Mouse (Mus musculus): Measurements from ENCODE around the gene Dph1. TPM values are rescaled to one million over a fixed set of nuclear protein-coding genes. Genes with fewer than 3 reads are reported as not detected.

Gene Dph1
- total and polyA plus RNA-seq, 3 experiments: 4.7 to 61.5 (median 6.1) TPM

- DNase-seq (ENCODE audit: low spot score) (no peak), ATAC-seq (ENCODE audit: extremely low read depth, insufficient number of reproducible peaks, low FRiP score, poor library complexity, severe bottlenecking) (no peak)
- peaks cover 57% of the 10 kb centered on the region for H3K27me3 ChIP-seq (ENCODE audit: insufficient read depth, low read length)
- no peak overlapping the region for H3K4me3 ChIP-seq (ENCODE audit: low read depth, low read length)
- no peak for TF ChIP-seq GATA1 (IDR thresholded peaks at IDR 0.05; ENCODE audit: borderline replicate concordance, low read length)
- no peak for TF ChIP-seq POLR2AphosphoS5 (IDR thresholded peaks at IDR 0.05; ENCODE audit: insufficient replicate concordance, low read depth, low read length)
- no peak for TF ChIP-seq GATA2 (IDR thresholded peaks at IDR 0.05; ENCODE audit: borderline replicate concordance, low read depth, low read length)
- no peak for TF ChIP-seq CTCF (IDR thresholded peaks at IDR 0.05; ENCODE audit: low read depth, low read length)
- no peak for TF ChIP-seq TAL1 (conservative IDR thresholded peaks at IDR 0.05; ENCODE audit: low read depth, low read length)
- H3K4me1 ChIP-seq (ENCODE audit: insufficient read depth, low read depth, low read length): peaks cover 10% of the 10 kb centered on the region
- no peaks in the 10 kb centered on the region for H3K36me3 ChIP-seq (replicated peaks)
- no peaks in the 10 kb centered on the region for H3K9me3 ChIP-seq (replicated peaks)
These were observed 18.3 kb upstream of the Dph1 start for GRCm38 (mm10) chr11:75209363-75209762.

- Histone ChIP-seq H3K4me3 (ENCODE audit: low read depth, low read length) (no peak overlapping the region), H3K4me1 (ENCODE audit: insufficient read depth, low read depth, low read length) (peaks cover 11% of the 10 kb centered on the region), H3K36me3 (replicated peaks) (no peaks in the 10 kb centered on the region), H3K27me3 (ENCODE audit: insufficient read depth, low read length) (peaks cover 57% of the 10 kb centered on the region), H3K9me3 (replicated peaks) (no peaks in the 10 kb centered on the region)
- no peak for TF ChIP-seq CTCF (IDR thresholded peaks at IDR 0.05; ENCODE audit: low read depth, low read length)
- TF ChIP-seq TAL1 (conservative IDR thresholded peaks at IDR 0.05; ENCODE audit: low read depth, low read length): no peak
- TF ChIP-seq GATA2 (IDR thresholded peaks at IDR 0.05; ENCODE audit: borderline replicate concordance, low read depth, low read length): no peak
- TF ChIP-seq GATA1 (IDR thresholded peaks at IDR 0.05; ENCODE audit: borderline replicate concordance, low read length): no peak
- no peak for TF ChIP-seq POLR2AphosphoS5 (IDR thresholded peaks at IDR 0.05; ENCODE audit: insufficient replicate concordance, low read depth, low read length)
- no peak for ATAC-seq (ENCODE audit: extremely low read depth, insufficient number of reproducible peaks, low FRiP score, poor library complexity, severe bottlenecking)
- DNase-seq (ENCODE audit: low spot score): no peak
These were observed 15.3 kb upstream of the Dph1 start for GRCm38 (mm10) chr11:75206347-75206746.

- no peak for ATAC-seq (ENCODE audit: extremely low read depth, insufficient number of reproducible peaks, low FRiP score, poor library complexity, severe bottlenecking)
These were observed 13.4 kb upstream of the Dph1 start for GRCm38 (mm10) chr11:75204472-75204871.

GRCm38 (mm10) chr11:75203926-75204325, 12.9 kb upstream of the Dph1 start:
- DNase-seq (ENCODE audit: low spot score): no peak

More at GRCm38 (mm10) chr11:75204472-75204871, 13.4 kb upstream of the Dph1 start:
- Histone ChIP-seq H3K4me1 (ENCODE audit: insufficient read depth, low read depth, low read length) (peaks cover 11% of the 10 kb centered on the region), H3K4me3 (ENCODE audit: low read depth, low read length) (no peak overlapping the region), H3K36me3 (replicated peaks) (no peaks in the 10 kb centered on the region), H3K9me3 (replicated peaks) (no peaks in the 10 kb centered on the region), H3K27me3 (ENCODE audit: insufficient read depth, low read length) (peaks cover 63% of the 10 kb centered on the region)
- no peak for TF ChIP-seq TAL1 (conservative IDR thresholded peaks at IDR 0.05; ENCODE audit: low read depth, low read length)
- no peak for TF ChIP-seq GATA1 (IDR thresholded peaks at IDR 0.05; ENCODE audit: borderline replicate concordance, low read length)
- no peak for TF ChIP-seq POLR2AphosphoS5 (IDR thresholded peaks at IDR 0.05; ENCODE audit: insufficient replicate concordance, low read depth, low read length)
- DNase-seq (ENCODE audit: low spot score): no peak

GRCm38 (mm10) chr11:75201721-75202120, 10.7 kb upstream of the Dph1 start:
- H3K9me3 ChIP-seq (replicated peaks): no peaks in the 10 kb centered on the region
- peaks cover 82% of the 10 kb centered on the region for H3K27me3 ChIP-seq (ENCODE audit: insufficient read depth, low read length)
- DNase-seq (ENCODE audit: low spot score) (no peak), ATAC-seq (ENCODE audit: extremely low read depth, insufficient number of reproducible peaks, low FRiP score, poor library complexity, severe bottlenecking) (no peak)
- no peaks in the 10 kb centered on the region for H3K36me3 ChIP-seq (replicated peaks)
- no peak overlapping the region for H3K4me3 ChIP-seq (ENCODE audit: low read depth, low read length)
- TF ChIP-seq GATA2 (IDR thresholded peaks at IDR 0.05; ENCODE audit: borderline replicate concordance, low read depth, low read length) (no peak), POLR2AphosphoS5 (IDR thresholded peaks at IDR 0.05; ENCODE audit: insufficient replicate concordance, low read depth, low read length) (no peak), GATA1 (IDR thresholded peaks at IDR 0.05; ENCODE audit: borderline replicate concordance, low read length) (no peak), CTCF (IDR thresholded peaks at IDR 0.05; ENCODE audit: low read depth, low read length) (no peak)
- H3K4me1 ChIP-seq (ENCODE audit: insufficient read depth, low read depth, low read length): peaks cover 21% of the 10 kb centered on the region

More at GRCm38 (mm10) chr11:75203926-75204325, 12.9 kb upstream of the Dph1 start:
- peaks cover 11% of the 10 kb centered on the region for H3K4me1 ChIP-seq (ENCODE audit: insufficient read depth, low read depth, low read length)
- no peaks in the 10 kb centered on the region for H3K9me3 ChIP-seq (replicated peaks)
- no peaks in the 10 kb centered on the region for H3K36me3 ChIP-seq (replicated peaks)
- no peak overlapping the region for H3K4me3 ChIP-seq (ENCODE audit: low read depth, low read length)
- peaks cover 62% of the 10 kb centered on the region for H3K27me3 ChIP-seq (ENCODE audit: insufficient read depth, low read length)
- no peak for ATAC-seq (ENCODE audit: extremely low read depth, insufficient number of reproducible peaks, low FRiP score, poor library complexity, severe bottlenecking)
- TF ChIP-seq TAL1 (conservative IDR thresholded peaks at IDR 0.05; ENCODE audit: low read depth, low read length) (no peak), CTCF (IDR thresholded peaks at IDR 0.05; ENCODE audit: low read depth, low read length) (no peak), POLR2AphosphoS5 (IDR thresholded peaks at IDR 0.05; ENCODE audit: insufficient replicate concordance, low read depth, low read length) (no peak), GATA1 (IDR thresholded peaks at IDR 0.05; ENCODE audit: borderline replicate concordance, low read length) (no peak), GATA2 (IDR thresholded peaks at IDR 0.05; ENCODE audit: borderline replicate concordance, low read depth, low read length) (no peak)

- no peak overlapping the region for H3K4me3 ChIP-seq (ENCODE audit: low read depth, low read length)
- peaks cover 89% of the 10 kb centered on the region for H3K27me3 ChIP-seq (ENCODE audit: insufficient read depth, low read length)
- H3K9me3 ChIP-seq (replicated peaks): no peaks in the 10 kb centered on the region
- H3K4me1 ChIP-seq (ENCODE audit: insufficient read depth, low read depth, low read length): peaks cover 21% of the 10 kb centered on the region
- ATAC-seq (ENCODE audit: extremely low read depth, insufficient number of reproducible peaks, low FRiP score, poor library complexity, severe bottlenecking) (no peak), DNase-seq (ENCODE audit: low spot score) (no peak)
- TF ChIP-seq CTCF (IDR thresholded peaks at IDR 0.05; ENCODE audit: low read depth, low read length) (no peak), TAL1 (conservative IDR thresholded peaks at IDR 0.05; ENCODE audit: low read depth, low read length) (no peak), GATA2 (IDR thresholded peaks at IDR 0.05; ENCODE audit: borderline replicate concordance, low read depth, low read length) (no peak), GATA1 (IDR thresholded peaks at IDR 0.05; ENCODE audit: borderline replicate concordance, low read length) (no peak), POLR2AphosphoS5 (IDR thresholded peaks at IDR 0.05; ENCODE audit: insufficient replicate concordance, low read depth, low read length) (no peak)
- H3K36me3 ChIP-seq (replicated peaks): no peaks in the 10 kb centered on the region
These were observed 9.9 kb upstream of the Dph1 start for GRCm38 (mm10) chr11:75200935-75201334.
